Mouse (Mus musculus): ENCODE results near the gene Naa20. TPM values are rescaled to one million over a fixed set of nuclear protein-coding genes. Genes with fewer than 3 reads are reported as not detected.
"Not testable (repeated sequence)": the region's sequence is repeated elsewhere in the genome, so short reads cannot be mapped to it uniquely, and the experiment has no call there.

The Naa20 gene
- total RNA-seq, 4 experiments from 2014 or later = 48.5 to 56.4 (median 53.6) TPM

DNA sequence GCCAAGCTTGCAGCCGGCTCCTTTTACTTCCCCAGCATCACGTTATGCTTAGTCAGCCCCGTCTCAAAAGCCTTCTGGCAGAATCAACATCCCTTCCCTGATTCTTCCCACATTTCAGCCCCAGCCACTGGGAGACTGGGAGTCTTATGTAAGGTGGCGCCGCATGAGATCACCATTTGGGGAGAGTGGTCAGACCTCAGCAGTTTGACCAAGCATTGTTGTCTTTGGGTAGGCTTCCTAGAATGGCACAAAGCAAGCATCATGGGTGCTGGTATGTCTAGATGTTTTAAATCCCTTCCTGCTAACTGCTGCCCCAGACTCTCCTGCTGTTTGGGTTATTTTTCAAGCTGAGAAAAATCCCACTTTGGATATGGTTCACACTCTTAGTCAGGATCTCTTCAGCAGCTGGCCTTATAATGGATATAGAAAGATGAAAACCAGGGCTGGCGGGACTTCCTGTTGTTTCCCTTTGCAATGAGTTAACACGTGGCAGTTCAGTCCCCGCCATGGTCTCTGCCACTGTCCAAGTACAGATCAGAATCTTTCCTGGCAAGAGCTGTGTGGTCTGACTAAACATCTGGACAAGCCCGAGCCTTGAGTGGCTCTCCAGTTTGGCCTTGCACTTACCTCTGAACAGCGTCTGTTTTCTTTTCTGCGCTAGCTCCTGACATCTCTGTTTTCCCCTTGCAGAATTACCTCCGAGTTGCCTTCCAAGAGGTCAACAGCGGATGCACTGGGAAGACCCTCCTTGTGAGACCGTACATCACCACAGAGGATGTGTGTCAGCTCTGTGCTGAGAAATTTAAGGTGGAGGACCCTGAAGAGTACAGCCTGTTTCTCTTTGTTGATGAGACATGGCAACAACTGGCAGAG lies 16.8 kb upstream of the Naa20 start:
- peak; percentile 50 to 69 for DNase-seq (ENCODE audit: low spot score in 2 of 2)

GRCm38 (mm10) chr2:145887937-145888765 lies 13.7 kb upstream of the Naa20 start:
- DNase-seq (ENCODE audit: low spot score in 2 of 2) = peak; percentile 67 to 70

- DNase-seq (ENCODE audit: low spot score in 2 of 2) = no peak
These were observed 13.0 kb upstream of the Naa20 start for GRCm38 (mm10) chr2:145888766-145889480.

- DNase-seq (ENCODE audit: low spot score in 2 of 2) = no peak
These were observed 11.3 kb upstream of the Naa20 start for GRCm38 (mm10) chr2:145890571-145890970.

- DNase-seq (ENCODE audit: low spot score in 2 of 2) = no peak
These were observed 8.1 kb upstream of the Naa20 start for GRCm38 (mm10) chr2:145893756-145894155.

GRCm38 (mm10) chr2:145898106-145898505 lies 3.8 kb upstream of the Naa20 start:
- DNase-seq (ENCODE audit: low spot score in 2 of 2) = no peak

DNA sequence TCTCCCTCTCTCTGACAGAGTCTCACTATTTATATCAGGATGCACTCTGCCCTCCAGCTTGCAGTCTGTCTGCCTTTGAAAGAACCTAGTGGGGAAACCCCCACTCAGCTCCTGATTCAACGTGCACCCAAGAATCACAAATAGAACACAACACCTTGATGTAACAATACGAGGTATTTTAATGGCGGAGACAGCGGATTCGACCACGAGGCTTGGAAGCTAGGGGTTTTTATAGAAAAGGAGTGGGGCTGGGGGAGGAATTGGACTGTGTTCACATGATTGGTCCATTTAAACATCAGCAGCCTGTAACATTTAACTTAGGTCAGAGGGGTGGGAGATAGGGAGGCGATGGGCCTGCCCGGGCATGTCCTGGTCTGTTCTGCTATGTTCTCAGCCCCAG lies 1.6 kb upstream of the Naa20 start:
- DNase-seq (ENCODE audit: low spot score in 2 of 2) = not testable (repeated sequence)

DNA sequence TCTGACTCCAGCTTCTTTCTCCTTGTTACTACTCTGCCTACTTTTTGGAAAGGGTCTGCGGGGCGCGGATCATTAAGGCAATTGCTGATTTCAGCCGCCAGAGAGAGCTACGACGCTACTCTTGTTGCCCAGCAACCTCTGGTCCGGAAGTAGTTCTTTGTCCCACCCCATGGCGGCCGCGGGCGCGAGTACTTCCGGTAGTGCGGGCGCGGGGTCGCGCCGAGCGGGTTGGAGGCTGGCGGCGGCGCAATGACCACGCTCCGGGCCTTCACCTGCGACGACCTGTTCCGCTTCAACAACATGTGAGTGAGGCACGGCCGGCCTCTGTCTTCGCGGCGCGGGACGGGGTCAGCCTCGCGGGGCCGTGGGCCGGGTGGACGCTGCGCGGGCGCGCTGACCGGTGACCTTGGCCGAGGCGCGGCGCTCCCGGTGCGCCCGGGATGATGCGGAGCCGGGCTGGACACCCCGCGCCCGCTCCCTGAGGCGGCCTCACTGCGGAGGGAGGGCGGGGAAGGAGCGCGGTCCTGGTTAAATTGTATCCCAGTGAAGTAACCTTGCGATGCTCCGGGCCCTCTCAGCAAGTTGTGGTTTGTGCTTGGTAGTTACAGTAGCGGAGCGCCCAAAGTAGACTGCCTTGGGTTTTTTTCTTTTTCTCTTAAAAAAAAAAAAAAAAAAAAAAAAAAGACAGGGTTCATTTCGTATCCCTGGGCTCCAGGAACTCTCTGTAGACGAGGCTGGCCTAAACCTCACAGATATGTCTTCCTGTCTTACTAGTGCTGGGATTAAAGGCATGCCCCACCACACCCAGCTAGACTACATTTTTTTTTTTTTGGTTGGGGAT lies 1.4 kb downstream of the Naa20 start:
- peak; percentile 82 to 83 for DNase-seq (ENCODE audit: low spot score in 2 of 2)

DNA sequence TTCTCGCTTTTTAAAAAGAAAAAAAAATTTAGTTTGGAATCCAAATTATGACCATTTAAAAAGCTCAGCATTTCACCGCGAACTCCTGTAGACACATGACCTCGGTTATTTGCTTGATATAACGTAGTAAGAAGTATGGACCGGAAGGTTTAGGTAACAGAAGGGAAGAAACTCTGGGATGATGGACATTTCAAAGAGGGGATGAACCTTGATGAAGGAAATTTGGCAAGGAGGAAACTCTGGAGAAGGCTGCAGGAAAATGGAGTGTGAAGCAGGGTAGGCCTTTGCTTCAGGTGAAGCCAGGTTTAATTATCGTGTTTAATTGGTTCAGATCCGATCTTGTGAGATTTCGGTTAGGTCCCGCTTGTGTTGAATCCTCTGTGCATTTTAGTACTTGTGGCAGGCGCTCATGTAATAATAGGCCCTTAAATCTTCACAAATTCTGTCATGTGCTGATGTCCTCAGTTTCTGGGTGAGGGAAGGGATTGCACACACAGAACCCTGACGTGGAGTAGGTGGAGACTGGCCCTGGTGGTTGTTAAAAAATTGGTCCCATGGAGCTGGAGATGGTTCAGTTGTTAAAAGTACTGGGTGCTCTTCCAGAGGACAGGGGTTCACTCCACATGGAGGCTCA lies 2.2 kb downstream of the Naa20 start:
- DNase-seq (ENCODE audit: low spot score in 2 of 2) = no peak

- no peak for DNase-seq (ENCODE audit: low spot score in 2 of 2)
These were observed 3.3 kb downstream of the Naa20 start for GRCm38 (mm10) chr2:145905156-145905555.

GRCm38 (mm10) chr2:145905884-145906283 lies 4.0 kb downstream of the Naa20 start:
- not testable (repeated sequence) for DNase-seq (ENCODE audit: low spot score in 2 of 2)

DNA sequence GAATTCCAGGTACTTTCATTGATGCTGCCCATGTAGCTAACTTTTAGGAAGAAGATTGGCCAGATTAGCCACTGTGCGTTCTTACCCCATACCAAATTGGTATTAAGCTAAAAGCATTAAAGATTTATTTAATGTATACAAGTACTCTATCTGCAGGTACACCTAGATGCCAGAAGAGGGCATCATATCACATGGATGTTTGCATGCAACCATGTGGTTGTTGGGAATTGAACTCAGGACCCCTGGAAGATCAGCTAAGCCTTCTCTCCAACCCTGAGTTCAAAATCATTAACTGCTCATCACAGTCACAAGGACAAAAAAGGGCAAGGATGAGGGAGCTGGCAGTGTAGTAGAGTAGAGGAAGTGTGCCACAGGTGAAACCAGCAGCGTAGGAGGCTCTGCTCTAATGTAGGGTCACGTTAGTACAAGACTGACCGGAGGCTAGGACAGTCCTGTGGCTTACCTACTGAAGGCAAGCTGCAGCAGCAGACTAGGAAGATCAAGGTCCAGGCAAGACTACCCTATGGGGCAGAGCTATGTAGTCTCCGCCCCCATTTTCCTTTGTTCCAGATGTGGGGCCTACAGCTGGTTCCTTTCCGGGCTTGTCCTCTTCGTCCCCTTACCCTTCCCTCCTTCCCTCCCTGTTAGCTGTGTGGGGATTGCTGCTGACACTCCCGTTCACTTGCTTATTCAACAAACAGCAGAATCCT lies 19.2 kb downstream of the Naa20 start:
- DNase-seq (ENCODE audit: low spot score in 2 of 2) = no peak

DNA sequence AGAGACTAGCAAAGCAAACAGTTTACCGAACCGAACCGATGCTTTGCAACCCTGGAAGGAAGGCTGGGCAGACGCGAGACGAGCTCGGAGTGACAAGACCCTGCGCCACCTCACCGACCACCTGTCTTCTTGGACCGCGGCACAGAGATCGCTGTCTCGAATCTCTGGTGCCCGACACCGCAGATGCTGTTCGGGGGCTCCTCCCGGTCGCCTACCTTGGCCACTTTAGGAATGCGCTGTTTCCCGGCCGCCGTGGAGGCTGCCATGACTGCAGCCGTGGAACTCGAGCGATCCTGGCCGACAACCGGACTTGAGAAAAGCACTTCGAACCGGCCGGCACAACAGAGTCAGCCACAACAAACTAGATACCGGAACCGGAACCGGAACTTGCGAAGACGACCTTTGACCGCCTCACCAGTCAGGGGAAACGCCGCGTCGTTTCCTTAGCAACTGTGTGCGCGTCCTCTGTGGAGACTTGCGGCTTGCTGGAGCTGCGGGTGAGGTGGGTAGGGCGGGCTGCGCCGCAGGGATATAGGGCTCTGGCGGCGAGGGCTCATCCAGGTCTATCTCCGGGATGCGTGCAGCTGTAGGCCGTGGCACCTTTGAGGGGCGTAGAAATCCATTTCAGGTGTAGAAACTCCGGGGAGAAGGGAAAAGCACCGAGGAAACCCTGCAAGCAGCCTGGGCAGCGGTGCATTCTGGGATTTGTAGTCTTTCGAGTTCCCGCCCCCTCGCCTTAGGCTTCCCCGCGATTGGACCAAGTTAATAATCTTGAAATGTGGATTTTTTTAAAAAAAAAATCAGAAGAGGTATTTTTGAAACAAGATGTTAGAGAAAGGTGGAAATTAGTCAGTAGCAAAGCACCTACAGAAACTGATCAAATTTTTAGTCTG lies 32.7 kb downstream of the Naa20 start, which contains the start of the genes Cfap61 and Crnkl1:
Gene Cfap61, plus strand, starts transcription at position 446 of the 893 bp plus-strand sequence.
Gene Crnkl1, minus strand, starts transcription at position 676 of the 893 bp plus-strand sequence.
- peak; percentile 83 to 84 for DNase-seq (ENCODE audit: low spot score in 2 of 2)

GRCm38 (mm10) chr2:145936975-145937374 lies 35.1 kb downstream of the Naa20 start:
- no peak for DNase-seq (ENCODE audit: low spot score in 2 of 2)

GRCm38 (mm10) chr2:145941403-145941802 lies 39.5 kb downstream of the Naa20 start:
- DNase-seq (ENCODE audit: low spot score in 2 of 2) = no peak

DNA sequence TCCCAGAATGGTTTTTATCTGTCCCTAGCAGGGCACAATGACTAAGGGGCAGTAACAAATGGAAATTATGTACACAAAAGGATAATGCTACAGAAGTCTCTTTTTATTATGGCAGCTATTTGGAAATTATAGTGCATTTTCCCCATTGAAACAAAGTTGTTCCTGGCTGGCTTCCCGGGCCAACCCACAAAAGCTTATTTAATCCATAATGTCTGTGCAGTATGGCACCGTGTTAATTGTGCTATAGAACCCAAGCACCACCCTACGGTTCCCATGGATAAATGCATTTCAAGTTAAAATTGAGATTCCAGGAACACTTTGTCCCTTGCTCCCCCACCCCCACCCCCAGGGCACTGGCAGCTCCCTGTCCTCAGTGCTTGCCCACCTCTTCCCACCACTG lies 42.4 kb downstream of the Naa20 start:
- no peak for DNase-seq (ENCODE audit: low spot score in 2 of 2)

DNA sequence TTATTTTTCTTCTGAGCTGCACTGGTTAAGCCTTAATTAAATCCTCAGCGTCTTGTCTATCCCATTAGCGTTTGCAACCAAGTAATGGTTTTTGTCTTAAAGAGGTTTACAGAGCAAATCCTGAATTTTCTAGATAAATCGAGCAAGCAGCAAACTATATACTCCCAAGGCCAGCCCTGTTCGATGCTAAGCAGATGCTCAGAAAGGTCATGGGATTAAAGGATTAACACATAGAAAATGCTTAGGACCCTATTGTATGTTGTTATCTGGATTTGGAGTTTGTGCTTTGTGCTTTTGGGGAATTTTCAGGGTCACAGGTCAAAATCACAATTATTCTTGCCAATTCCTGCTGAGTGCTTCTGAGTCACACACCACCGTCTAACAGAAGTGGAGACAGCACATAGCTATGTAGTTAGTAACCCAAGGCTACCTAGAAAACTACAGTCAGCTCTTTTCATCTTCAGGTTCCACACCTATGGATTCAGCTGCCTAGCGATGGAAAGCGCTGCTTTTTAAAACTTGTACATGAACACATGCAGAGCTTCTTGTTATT lies 46.6 kb downstream of the Naa20 start:
- no peak for DNase-seq (ENCODE audit: low spot score in 2 of 2)

DNA sequence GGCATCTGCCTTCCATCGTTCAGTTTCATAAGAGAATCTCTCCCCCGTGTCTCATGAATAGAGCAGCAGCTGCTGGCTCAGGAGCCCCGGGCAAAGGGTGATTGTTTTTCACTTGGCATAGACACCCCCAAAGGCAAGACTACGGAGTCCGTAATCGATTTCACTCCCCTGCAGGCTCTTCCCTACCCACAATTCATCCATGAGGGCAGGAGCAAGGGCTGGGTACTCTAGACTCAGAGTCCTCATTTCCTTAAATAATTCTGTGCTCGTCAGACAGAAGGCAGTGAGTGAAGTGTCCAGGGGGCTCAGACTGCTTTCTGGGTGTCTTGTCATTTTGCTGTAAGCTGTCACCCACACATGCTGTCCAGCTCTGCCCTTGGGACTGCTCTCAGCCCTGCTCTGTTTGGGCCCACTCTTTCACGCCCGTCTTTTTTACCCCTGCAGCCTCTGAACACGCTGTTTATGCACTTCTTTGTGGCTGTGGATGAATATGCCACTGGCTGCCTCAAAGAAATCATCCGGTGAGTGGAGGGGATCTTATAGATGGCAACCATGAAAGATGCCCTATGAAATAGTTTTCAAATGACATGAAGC lies 47.7 kb downstream of the Naa20 start:
- DNase-seq (ENCODE audit: low spot score in 2 of 2) = no peak

Data from gastrocnemius, adult 8-10 months (tissue).